Mouse (Mus musculus) left cerebral cortex, adult 18-20 months (tissue): ENCODE data around the gene Thy1. TPM values are rescaled to one million over a fixed set of nuclear protein-coding genes. Genes with fewer than 3 reads are reported as not detected.
A peak's percentile ranks its signal among the peaks of the same experiment; 100 is the strongest.

Source experiments
- DNase-seq, 2 experiments: peaks; one replicate each; pipeline ENCODE4 v3.0.0; 2021 to 2022; ENCODE audit warnings: low spot score in 2 of 2, mixed read lengths in 1 of 2
- long read RNA-seq, 2 experiments: library from polyadenylated mRNA; stranded (forward); transcript quantifications; one replicate each; pipeline ENCODE4 v2.0.0; 2021
- total RNA-seq, 2 experiments: library from RNA; stranded (reverse); gene quantifications; 2 replicates each; pipeline ENCODE4 v1.2.3; 2021

Thy1 gene
- total RNA-seq = 100 to 1,000 TPM; 830 to 832 TPM
- long read RNA-seq, experiment 1, transcript Thy1-201 (4 exons, 1,735 nt) = major isoform, 61 of 124 reads
- long read RNA-seq, experiment 1, partial matches to known transcripts = 57 of 124 reads
- long read RNA-seq, experiment 1, other reads (novel, unspliced or antisense) = 4 of 124 reads
- long read RNA-seq, experiment 2, transcript Thy1-201 (4 exons, 1,735 nt) = major isoform, 33 of 110 reads
- long read RNA-seq, experiment 2, partial matches to known transcripts = 72 of 110 reads
- long read RNA-seq, experiment 2, other reads (novel, unspliced or antisense) = 5 of 110 reads

DNA sequence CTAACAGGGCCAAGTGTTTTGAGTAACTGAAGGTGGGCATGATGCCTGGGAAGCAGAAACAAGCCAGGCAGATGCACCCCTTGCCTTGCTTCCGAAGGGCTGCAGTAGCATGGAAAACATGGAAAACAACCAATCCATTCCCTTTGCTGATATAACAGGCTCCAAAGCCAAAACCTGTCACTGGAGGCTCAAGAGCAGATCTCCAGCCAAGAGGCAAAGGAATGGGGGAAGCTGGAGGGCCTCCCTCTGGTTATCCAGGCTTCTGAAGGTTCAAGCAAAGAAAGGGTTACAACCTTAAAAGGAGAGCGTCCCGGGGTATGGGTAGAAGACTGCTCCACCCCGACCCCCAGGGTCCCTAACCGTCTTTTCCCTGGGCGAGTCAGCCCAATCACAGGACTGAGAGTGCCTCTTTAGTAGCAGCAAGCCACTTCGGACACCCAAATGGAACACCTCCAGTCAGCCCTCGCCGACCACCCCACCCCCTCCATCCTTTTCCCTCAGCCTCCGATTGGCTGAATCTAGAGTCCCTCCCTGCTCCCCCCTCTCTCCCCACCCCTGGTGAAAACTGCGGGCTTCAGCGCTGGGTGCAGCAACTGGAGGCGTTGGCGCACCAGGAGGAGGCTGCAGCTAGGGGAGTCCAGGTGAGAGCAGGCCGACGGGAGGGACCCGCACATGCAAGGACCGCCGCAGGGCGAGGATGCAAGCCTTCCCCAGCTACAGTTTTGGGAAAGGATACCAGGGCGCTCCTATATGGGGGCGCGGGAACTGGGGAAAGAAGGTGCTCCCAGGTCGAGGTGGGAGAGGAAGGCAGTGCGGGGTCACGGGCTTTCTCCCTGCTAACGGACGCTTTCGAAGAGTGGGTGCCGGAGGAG lies at the start of gene Thy1:
Gene Thy1, plus strand, starts transcription at position 549 of the 872 bp plus-strand sequence.
- DNase-seq = peak; percentile 74 to 85

DNA sequence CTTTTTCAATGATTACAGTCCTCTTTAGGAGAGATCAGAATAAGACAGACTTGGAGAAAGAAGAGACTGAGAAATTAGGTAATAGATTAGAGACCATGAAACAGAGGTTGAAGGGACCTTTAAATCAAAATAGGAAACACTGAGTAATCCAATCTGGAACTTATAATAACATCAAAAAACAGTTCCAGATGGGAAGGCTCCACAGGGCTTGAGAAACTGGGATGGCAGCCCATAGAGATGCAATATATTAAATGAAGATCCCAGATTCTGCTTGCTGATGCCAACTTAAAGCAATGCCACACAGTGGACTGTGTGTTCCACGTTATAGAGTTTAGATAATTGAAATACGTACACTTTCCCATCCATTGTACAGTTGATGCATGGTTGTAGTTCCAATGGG lies 45.5 kb upstream of the Thy1 start:
- DNase-seq = no peak

DNA sequence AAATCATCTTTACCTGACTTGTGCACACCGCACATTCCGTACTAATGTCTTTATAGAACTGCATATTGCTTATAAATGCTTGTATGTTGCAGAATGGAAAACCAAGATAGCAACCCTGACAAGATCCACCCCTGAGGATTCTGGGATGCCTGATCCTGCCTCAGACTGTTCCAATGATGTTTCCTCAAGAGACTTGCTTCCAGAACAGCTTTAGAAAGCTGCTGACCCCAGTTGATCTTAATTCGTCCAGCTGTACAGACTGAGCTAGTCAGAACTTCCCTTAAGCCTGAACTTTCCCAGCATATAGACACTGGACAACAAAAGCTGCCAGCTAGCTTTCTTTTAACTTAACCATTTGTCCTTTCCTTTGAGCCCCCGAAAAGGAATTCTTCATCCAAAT lies 44.3 kb upstream of the Thy1 start:
- no peak for DNase-seq

DNA sequence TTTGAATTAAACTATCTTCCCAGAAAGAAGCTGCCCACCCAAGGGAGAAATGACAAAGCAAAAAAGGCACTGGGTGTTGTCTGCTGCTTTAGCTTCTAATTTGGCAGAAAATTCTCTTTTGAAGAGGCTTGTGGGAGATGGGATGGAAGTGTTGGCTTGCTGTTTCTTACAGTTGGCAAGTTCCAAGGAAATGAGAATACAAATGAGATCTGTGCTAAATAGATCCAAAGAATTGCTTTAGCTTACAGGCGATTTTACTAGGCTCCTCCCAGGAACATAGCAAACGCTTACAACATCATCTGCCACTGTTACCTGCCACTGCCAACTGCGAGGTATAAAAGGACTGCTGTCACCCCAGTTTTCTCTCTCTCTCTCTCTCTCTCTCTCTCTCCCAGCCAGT lies 38.8 kb upstream of the Thy1 start:
- DNase-seq = peak in 1 of 2 experiments; percentile 26

DNA sequence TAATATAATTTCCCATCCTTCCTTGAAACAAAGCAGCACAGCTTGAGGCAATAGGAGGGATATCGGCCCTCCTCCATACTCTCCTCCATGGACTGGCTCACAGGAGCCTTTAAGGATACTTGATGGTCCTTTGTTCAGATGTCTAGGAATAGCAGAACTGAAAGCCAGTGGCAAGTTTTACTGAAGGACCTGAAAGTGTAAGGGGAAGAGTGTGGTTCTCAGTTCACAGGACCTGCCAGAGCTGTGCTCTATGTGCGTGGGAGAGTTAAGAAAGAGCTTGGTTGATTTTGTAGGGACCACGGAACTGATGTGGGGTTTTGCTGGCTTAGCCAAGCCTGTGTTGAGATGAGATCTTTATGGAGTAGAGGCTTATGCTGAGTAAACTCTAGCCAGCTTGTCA lies 37.9 kb upstream of the Thy1 start:
- DNase-seq = no peak

DNA sequence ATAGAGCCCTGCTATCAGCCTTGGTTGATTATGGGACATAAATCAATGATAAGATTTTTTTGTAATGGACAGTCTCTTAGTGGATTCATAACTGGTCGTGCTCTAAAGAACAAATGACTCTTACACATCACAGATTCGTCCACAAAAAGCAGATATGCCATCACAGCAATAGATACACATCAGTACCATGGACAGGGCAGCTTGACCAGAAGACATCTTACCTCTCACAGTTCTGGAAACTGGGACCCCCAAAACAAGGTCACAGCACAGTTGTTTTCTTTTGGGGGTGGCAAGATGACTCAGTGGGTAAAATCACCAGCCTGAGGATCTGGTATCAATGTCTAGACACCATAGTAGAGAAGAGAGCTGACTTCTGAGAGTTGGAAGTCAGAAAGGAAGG lies 35.9 kb upstream of the Thy1 start:
- no peak for DNase-seq

DNA sequence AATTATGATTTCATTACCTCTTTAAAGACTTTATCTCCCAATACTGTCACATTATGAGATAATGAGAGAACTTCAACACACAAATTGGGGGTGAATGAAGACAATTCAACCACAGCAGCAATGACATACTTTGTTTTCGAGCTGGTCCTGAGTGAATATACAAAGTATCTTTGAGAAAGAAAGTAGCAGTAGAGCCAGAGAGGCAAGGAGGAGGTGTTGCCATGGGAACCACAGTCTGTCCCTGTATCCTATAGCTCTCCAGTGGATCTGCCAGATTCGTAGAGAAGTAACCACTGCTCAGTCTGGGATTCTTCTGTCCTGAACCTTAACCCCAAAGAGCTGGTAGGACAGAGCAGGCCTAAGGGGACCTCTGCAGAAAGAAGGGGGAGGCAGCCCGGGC lies 35.2 kb upstream of the Thy1 start:
- peak; percentile 19 to 51 for DNase-seq

DNA sequence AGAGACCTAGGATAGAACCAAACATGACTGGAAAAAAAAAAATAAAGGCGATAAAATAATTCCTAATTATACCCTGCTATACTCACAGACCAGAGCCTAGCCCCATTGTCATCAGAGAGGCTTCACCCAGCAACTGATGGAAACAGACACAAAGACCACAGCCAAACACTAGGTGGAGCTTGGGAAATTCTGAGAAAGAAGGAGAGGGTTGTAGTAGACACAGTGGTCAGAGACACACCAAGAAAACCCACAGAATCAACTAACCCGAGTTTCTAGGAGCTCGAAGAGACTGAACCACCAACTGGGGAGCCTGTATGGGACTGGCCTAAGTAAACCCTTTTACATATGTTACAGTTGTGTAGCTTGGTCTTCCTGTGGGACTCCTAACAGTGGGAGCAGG lies 32.3 kb upstream of the Thy1 start:
- DNase-seq = no peak

DNA sequence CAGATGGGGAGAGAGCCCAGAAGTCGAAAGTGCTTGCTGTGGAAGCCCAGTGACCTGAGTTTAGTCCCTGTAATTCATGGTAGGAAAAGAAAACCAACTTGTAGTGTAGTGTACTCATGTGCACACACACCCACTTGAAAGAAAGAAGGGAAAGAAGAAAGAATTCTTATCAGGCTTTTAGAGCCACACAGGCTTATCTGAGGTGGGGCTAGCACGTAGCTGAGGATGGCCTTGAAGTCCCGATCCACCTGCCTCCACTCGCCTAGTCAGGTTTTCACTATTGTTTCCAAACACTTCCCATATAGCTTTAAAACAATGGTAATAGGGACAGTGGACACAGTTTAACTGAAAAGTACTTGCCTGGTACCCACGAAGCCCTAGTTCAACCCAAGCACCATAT lies 31.5 kb upstream of the Thy1 start:
- DNase-seq = no peak

DNA sequence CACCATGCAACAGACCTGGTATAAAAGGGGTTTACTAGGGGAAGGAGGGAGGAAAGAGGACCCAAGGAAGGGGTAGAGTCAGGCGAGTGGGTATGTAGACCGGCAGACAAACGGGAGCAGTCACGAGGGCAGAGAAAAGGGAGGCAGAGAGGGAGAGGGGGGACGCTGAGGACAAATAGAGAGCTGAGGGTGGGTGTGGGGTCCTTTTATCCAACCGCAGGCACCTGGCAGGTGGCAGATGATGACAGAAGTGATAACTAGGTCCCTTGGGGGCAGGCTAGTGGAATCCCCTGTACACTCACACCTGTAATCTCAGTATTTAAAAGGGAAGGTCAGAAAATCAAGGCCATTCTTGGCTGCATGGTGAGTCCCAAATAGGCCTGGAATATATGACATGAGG lies 31.0 kb upstream of the Thy1 start:
- DNase-seq = no peak

DNA sequence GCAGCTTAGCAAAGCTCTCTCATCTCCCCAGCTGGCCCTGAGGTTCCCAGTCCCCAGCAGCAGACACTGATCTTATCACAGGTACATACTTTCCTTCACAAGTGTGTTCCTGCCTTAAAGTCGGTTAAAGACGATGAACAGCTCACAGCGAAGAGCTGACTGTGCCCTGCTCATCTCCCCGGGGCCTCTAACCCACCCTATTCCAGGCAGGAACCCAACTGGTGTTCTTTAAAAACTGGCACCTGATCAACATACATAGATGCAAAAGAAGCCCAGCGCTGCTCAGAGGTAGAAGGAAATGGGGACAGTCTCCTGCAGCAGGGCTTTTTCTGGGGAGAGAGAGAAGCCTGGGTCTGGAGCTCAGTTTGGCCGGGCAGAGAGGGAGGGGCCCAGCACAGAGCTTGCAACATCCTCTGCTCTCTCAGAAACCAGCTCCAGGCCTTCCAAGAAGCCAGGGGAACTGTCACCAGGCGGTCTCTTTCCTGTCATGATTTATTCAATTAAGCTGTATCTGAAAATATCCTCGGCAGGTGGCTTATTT lies 30.4 kb upstream of the Thy1 start:
- DNase-seq = peak in 1 of 2 experiments; percentile 6

DNA sequence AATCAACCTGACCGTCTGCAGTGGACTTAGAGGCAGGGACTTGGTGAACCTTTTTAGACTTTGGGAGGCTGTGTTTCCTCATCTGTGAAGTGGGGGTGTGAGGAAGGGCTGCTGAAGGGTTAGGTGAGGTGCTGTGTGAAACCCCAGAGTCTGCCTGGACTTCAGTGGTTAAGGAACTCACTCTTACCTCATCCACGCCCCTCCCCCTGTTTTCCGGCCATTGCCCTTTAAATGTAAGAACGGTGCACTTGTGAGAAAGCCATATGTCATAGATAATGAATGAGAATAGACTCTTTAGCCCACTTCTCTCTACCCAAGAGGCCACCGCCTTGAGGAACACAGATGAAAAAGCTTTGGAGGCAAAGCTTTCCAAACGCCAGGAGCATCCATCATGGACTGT lies 29.4 kb upstream of the Thy1 start:
- no peak for DNase-seq

DNA sequence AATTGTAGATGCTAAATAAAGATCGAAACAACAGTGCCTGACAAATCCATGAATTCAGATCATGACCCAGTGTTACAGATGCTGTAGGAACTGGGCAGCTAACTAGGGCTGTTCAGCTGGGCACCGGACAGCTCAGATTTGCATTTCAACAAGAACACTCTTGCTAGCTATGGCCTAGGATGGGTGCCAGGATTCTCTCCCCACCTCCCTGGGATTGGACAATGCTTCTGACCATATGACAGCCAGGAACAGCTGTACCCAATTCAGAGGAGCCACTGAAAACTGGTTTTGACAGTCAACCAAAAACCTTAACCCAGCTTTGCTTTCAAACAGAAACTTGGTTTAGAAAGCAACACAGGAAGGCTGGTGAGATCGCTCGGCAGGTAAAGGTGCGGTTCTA lies 26.9 kb upstream of the Thy1 start:
- no peak for DNase-seq

DNA sequence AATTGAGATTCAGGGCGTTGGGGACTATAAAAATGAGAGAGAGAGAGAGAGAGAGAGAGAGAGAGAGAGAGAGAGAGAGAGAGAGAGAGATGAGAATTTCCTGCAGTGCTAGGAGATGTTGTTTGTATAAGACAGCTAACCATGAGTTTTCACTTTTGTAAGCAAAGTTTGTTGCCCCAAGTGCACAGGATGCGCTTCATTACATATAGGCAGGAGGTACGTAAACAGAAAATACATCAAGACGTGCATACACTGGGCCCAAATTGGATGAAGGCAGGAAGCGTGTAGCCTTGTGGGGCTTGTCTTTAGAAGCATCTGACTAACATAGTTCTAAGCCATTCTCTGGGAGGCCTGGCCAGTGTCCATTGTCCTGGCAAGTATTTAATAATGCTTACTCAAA lies 25.3 kb upstream of the Thy1 start:
- no peak for DNase-seq

DNA sequence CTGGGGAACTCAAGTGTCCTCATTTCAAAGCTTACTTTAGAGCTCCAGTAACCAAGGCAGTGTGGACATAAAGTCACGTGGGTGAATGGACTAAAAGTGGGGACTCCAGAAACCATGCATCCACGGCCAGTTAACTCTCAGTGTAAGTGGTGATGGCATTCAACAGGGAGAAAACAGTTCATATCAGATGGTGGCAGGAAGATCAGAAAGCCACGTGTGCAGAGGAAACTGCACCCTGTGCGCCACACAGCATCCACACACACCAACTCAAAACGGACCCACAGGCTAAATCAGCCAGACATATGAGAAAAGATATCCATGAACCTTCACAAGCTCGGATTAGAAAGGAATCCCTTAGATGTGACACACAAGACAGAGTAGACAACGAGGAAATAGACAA lies 23.2 kb upstream of the Thy1 start:
- DNase-seq = no peak

DNA sequence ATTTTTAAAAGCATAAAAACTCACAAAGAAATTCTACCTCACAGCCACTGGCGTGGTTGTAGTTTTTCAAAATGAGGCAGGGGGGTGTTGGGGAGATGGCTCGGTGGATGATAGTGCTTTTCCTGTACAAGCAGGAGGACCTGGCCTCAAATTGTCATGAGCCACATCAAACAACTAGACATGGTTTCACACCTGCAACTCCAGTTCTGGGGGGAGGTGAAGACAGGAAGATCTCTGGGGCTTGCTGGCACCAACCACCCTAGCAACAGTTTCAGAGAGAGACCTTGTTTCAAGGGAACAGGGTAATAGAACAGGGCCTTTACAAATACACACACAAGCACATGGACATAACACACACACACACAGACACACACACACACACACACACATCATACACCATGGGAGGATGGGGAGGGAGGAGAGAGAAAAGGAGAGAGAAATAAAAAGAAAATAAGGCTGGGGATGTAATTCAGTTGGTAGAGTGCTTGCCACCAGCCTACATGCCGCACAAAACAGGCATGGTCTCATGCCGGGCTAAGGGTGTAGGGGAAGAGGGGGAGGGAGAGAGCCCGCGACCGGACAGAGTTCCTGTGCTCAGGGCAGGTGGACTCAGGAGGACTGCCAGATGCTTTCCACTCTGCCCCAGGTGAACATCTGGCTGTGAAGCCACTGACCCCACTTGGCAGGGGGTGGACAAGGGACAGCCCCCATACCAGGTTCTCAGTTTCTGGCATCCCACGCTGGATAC lies 20.9 kb upstream of the Thy1 start:
- DNase-seq = no peak

DNA sequence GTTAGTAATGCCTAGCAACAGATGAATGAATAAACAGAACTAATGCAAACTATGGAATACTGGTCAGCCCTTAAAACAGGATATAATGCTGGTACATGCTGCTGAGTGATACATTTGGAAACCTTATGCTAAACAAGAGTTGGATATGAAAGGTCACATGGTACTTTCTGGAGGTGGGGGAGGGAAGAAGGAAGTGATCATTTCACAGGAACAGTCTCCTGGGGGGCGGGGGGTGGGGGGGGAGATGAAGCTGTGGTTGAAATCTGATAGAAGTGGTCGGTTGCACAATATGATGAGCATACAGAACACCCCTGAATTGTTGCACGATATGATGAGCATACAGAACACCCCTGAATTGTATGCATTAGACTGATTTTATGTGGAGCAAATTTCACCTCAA lies 19.1 kb upstream of the Thy1 start:
- DNase-seq = no peak

DNA sequence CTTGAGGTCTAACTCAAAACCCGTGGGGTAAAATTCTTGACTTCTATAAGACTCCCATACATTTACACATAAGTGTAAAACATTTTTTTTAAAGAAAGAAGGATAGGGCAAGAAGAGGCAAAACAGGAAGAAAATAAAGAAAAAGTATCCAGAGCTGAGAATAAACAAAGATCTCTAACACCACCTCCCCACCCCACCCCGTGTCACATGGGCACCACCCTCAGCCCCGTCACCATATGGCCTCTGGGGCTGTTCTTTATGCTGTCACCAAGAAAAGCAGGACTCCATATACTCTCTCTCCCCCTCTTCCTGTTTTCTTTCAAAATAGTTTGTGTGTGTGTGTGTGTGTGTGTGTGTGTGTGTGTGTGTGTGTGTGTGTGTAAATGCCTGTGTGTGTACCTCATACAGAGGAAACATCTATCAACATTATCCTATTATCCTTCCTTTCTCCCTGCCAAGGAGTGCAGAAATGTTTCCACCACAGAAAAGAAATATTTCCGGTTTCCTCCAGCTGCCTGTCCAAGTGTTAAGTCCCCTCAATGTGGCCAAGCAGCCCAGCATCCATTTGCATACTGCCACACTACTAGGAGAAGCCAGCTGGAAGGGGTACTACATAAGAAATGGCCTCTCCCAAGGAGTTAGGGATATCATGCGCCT lies 13.5 kb upstream of the Thy1 start:
- no peak for DNase-seq

DNA sequence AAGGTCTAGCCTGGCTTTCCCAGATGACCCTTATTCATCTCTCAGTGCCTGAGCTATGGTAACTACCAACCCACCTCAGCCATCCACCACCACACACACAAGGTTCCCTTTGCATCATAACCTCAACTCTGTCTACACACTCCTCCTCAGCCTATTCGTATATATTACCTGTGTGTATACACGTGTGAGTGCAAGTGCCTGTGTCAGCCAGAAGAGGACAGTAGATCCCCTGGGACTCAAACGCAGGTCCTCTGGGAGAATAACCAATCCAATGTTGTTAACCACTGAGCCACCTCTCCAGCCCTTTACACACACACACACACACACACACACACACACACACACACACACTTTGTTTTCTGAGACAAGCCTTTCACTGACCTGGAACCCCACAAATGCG lies 12.5 kb upstream of the Thy1 start:
- DNase-seq = no peak

DNA sequence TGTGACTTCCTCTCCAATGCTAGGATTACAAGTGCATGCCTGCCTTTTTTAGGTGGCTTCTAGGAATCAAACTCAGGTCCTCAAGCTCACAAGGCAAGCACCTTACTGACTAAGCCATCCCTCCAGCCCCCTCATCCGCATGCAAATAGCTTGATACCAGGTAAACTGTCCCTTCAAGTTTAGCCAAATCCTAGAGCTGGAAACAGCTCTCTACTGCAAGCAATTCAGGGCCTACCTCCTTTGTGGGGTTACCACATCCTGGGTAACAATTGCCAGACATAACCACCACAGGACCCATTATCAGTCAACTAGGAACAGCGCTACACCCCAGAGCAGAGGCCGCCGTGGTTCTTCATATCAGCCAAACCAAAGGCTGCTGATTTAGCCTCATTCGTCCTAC lies 12.1 kb upstream of the Thy1 start:
- DNase-seq = no peak

DNA sequence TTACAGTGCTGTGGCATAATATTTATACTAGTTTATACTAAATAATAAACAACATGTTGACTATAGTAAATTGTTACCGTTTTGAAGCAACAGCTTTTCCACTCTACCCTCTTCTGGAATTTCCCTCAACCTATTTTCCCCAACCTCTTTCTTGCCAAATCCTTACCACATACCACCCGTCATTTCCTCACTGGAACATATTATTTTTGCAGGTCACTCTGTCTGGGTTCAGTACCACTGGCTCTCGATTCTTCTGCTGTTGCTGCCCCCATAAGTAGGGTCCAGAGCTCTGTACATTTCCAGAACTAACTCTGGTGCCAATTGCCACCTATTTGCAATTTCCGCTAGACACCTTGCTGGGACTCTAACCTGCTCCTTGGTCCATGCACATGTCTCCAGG lies 11.2 kb upstream of the Thy1 start:
- DNase-seq = no peak
